Mouse (Mus musculus) bone marrow, adult 2 months (tissue): ENCODE results near the gene Palld. TPM values are rescaled to one million over a fixed set of nuclear protein-coding genes. Genes with fewer than 3 reads are reported as not detected.

ENCODE experiments used
- H3K27ac ChIP-seq: fragments of 200-500 bp; 2 replicates; pipeline ENCODE4 v1.5.1; 2012; ENCODE audit warnings: low read depth, mild to moderate bottlenecking, control low read depth, inconsistent platforms, low read length; ENCODE audit not compliant: control insufficient read depth, poor library complexity, insufficient read depth
- H3K4me1 ChIP-seq: fragments of 200-500 bp; 2 replicates; pipeline ENCODE4 v1.6.1; 2011; ENCODE audit warnings: low read length; ENCODE audit not compliant: control insufficient read depth, insufficient read depth
- H3K4me3 ChIP-seq: fragments of 200-500 bp; replicated peaks from 2 replicates; pipeline ENCODE3; 2011; ENCODE audit warnings: mild to moderate bottlenecking, low read depth, low read length, control low read depth; ENCODE audit not compliant: control insufficient read depth
- CTCF ChIP-seq: fragments of 200-500 bp; IDR thresholded peaks from 2 replicates; pipeline ENCODE4 v1.5.1; 2011; ENCODE audit warnings: low read length, control low read depth; ENCODE audit not compliant: control insufficient read depth, insufficient read depth
- POLR2A ChIP-seq: fragments of 200-500 bp; IDR thresholded peaks from 2 replicates; pipeline ENCODE4 v1.6.1; 2011; ENCODE audit warnings: low read depth, mild to moderate bottlenecking, control low read depth, low read length, borderline replicate concordance; ENCODE audit not compliant: control insufficient read depth
- WGBS: fragments of 180-500 bp; shearing (Covaris S2); methylation state at CpG from one replicate; pipeline ENCODE4 v1.1.7; 2018; 5-methylcytosine and 5-hydroxymethylcytosine counted together
- polyA plus RNA-seq: library from polyadenylated mRNA; stranded (reverse); fragments of >200 nt; gene quantifications from 2 replicates; pipeline ENCODE4 v1.2.4, GENCODE M21; 2011; ENCODE audit warnings: low replicate concordance; ENCODE audit not compliant: missing spikeins, insufficient read depth, insufficient read length

Palld gene
- polyA plus RNA-seq, 1 experiment = 33.7 TPM

DNA sequence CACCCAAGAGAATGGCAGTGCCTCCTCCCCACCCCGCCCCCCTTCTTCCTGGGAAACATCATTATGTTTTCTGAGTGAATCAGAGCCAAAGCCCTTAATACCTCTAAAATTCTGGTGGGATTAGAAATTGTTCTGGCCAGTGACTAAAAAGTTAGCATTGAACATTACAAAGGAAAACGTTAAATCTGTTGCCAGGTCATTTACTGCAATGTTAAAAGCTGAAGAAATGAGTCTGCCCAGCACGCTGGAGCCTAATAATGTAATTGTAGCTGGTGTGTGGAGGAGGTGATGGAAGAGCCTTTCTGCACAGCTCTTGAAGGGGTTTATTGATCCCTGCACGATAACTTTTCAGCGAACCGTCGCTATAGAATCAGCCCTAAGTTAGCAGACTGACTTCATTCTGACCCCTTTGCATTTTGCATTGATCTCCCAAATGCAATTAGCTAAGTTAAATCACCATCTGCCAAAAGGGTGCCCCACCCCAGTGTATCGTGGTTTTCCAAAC, 165.7 kb downstream of the Palld start:
- WGBS = 88% methylated on average over 8 of the region's 8 CpGs
- no peak for TF ChIP-seq POLR2A
- no peak for TF ChIP-seq CTCF
- Histone ChIP-seq H3K27ac (no peak overlapping the region), H3K4me3 (no peak overlapping the region), H3K4me1 (no peaks in the 10 kb centered on the region)

DNA sequence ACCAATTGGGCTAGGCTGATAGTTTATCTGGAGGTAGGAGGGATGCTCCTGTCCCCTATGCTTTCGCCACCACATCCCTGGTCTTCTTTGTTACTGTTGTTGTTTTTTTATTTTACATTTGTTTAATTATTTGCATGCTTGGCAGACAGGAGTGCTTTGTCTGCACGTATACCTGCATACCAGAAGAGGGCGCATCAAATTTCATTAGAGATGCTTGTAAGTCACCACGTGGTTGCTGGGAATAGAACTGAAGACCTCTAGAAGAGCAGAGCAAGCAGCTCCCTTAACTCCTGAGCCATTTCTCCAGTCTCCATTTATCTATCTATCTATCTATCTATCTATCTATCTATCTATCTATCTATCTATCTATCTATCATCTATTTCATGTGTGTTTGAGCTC, 166.4 kb downstream of the Palld start:
- TF ChIP-seq CTCF (no peak), POLR2A (no peak)
- Histone ChIP-seq H3K4me3 (no peak overlapping the region), H3K27ac (no peak overlapping the region), H3K4me1 (no peaks in the 10 kb centered on the region)
- 56% methylated on average over 4 of the region's 4 CpGs for WGBS

DNA sequence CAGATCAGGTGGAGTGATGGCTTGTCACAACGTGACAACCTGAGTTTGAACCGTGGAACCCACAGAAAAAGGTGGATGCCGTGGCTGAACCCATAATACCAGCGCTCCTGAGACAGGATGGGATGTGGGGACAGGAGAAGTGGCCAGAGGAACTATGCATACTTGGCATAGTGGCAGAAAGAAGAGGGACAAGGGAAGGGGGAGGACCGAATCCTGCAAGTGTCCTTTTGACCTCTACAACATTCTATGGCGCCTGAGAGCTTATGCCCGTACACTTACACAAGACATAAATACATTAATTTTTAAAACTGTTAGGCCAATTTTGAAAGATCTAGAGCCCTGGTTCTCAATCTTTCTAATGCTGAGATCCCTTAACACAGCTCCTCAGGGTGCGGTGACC, 168.3 kb downstream of the Palld start:
- Histone ChIP-seq H3K4me1 (no peaks in the 10 kb centered on the region), H3K27ac (no peak overlapping the region), H3K4me3 (no peak overlapping the region)
- TF ChIP-seq POLR2A (no peak), CTCF (no peak)
- WGBS = 80% methylated on average over 8 of the region's 8 CpGs

DNA sequence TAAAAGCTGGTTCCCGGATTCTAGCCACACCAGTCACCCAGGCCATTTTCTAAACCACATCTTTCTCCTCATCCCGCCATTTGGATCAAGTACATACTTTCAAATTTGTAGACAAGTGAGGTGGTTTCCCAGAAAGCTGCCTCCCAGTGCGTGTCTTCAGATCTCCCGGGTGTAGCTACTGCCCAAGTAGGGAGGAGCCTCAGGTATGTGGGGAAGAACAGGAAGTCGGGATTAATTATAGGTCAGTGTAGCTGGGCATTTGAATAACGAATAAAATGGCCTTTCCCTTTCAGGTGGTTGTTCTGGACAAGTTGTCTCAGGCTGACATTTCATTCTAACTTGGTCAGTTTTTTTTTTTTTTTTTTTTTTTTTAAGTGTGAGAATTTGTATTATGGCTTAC, 170.3 kb downstream of the Palld start:
- Histone ChIP-seq H3K4me3 (no peak overlapping the region), H3K27ac (no peak overlapping the region), H3K4me1 (no peaks in the 10 kb centered on the region)
- TF ChIP-seq CTCF (no peak), POLR2A (no peak)
- 67% methylated on average over 6 of the region's 6 CpGs for WGBS

DNA sequence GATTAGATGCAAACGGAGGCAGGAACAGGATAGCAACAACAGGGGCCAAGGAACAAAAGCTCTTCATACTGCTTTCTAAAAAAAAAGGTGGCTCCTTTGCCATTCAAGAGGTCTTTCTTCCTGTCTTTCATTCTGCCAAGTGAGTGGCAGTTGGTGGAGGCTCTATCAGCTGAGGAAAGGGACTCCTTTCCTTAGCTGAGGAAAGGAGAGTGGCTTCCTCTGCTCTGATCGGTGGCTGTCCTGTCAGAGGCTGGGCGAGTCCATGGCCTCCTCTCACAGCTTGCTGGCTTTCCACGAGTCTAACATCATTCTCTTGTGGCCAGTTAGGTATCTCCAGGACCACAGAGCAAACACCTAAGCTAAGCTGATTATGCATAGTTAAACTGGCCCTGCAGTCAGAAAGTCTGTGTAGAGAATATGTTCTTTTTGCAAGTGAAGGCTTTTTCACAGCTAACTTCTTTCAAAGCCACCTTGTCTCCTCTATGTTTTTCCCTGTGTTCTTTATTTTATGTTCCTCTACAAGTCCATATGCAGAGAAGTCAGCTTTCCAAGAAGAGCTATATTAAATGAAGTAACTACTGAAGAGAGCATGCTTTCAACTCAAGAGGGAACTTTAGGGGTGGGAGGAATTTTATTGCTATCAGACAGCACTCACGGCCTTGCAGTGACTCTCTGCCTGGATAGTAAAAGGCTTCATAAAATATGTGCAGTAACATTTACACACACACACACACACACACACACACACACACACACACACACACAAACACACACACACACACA, 171.0 kb downstream of the Palld start:
- no peaks in the 10 kb centered on the region for H3K4me1 ChIP-seq
- no peak overlapping the region for H3K4me3 ChIP-seq
- H3K27ac ChIP-seq = no peak overlapping the region
- no peak for TF ChIP-seq POLR2A
- no peak for TF ChIP-seq CTCF
- 42% methylated on average over 5 of the region's 5 CpGs for WGBS

DNA sequence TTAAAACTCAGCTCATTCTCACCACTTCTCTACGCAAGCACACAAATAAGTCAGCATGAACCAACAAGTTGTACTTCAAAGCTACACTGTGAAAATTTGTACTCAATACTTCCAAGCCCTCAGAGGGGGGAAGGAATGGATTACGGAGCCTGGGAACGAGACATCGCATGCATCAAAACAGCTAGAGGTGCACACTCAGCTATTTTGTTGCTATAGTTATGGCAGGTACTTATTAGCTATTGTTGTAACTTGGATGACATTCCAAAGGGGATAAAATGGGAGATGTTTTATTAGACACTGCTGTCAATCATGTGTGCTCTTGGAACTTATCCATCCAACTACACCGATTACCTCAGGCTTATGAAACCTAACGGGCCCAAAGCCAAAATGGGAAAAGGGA, 171.8 kb downstream of the Palld start:
- 68% methylated on average over 6 of the region's 6 CpGs for WGBS
- Histone ChIP-seq H3K27ac (no peak overlapping the region), H3K4me1 (no peaks in the 10 kb centered on the region), H3K4me3 (no peak overlapping the region)
- TF ChIP-seq POLR2A (no peak), CTCF (no peak)

DNA sequence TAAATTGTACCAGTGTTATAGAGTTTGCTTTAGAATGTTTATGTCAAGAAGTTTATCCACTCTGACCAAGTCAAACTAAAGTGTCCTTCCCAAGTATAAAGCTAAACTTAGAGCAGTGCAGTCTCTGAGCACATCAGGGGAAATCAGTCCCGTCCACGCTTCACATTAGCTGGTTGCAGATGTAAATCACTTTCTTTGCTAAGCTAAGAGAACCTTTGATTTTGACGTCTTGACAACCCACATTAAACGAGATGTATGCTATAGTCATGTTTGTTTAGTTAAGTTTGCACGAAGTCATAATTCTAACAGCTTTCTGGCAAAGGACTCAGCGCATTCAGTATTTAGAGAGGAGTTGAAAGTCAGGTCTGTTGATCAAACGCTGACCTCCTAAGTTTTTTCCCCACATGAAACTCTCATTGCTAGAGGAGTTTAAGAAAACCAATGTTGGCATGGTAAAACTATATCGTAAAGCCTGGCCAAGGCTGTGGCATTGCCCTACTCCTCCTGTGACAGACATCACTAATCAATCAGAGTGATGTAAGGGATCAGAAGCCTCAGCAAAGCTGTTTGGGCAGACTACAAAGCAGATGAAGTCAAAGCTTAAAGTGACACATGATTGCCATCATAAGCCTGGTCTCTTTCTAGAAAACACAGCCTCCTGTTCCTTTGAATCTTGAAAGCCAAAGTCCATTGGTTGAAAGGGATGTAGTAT, 177.0 kb downstream of the Palld start:
- TF ChIP-seq CTCF (no peak), POLR2A (no peak)
- no peak overlapping the region for H3K4me3 ChIP-seq
- no peak overlapping the region for H3K27ac ChIP-seq
- WGBS = 81% methylated on average over 8 of the region's 8 CpGs
- no peaks in the 10 kb centered on the region for H3K4me1 ChIP-seq

DNA sequence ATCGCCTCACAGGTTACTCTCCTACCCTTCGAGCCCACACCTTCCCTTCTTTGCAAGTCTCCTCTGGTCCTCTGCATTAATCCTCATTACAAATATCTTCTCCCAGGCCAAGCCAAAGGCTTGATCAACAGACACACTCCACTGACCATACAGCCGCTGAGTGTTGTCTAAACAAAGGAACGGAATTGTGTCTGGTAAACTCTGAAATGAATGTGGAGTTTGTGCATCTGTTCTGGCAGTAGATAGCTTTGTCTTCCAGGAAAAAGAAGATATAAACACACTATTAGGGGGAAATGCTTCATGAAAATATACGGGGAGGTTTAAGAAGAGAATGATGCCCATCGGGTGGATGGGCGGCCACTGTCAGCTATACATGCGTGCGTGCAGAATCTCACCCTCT, 180.3 kb downstream of the Palld start:
- WGBS = 88% methylated on average over 9 of the region's 9 CpGs
- H3K4me1 ChIP-seq = no peaks in the 10 kb centered on the region
- H3K4me3 ChIP-seq = no peak overlapping the region
- no peak overlapping the region for H3K27ac ChIP-seq
- TF ChIP-seq POLR2A (no peak), CTCF (no peak)
